In genomic region chr7:121120143-121120818, GRCm38 (mm10) we compare ENCODE assay signal across 9 mouse cellular contexts. TPM values are rescaled to one million over a fixed set of nuclear protein-coding genes. Genes with fewer than 3 reads are reported as not detected.
DNase-seq lines count a peak whose midpoint lies in the region; ATAC-seq and TF ChIP-seq lines count a peak whose summit lies in the region.
"Had no signal": no experiment of that assay in that cellular context is flagged by ENCODE, and none has a peak within 500 bp of the region (broad histone marks: within the 10 kb centered on the region; RNA-seq: fewer than 3 reads in every experiment).

No protein-coding gene starts in this region.

- H3K9me3 ChIP-seq in forebrain, embryonic 15.5 days: no peaks in the 10 kb centered on the region
- H3K9me3 ChIP-seq in lung, embryonic 14.5 days (ENCODE audit: low read depth, low read length): no peaks in the 10 kb centered on the region
- H3K9me3 ChIP-seq: liver, embryonic 15.5 days had no signal

- no peak overlapping the region for H3K9ac ChIP-seq in forebrain, embryonic 15.5 days (replicated peaks)
- H3K9ac ChIP-seq in lung, embryonic 14.5 days: no peak overlapping the region
- H3K9ac ChIP-seq: liver, embryonic 15.5 days had no signal

- TF ChIP-seq CTCF in lung, embryonic 14.5 days (IDR thresholded peaks at IDR 0.05; ENCODE audit: low read depth): peak; percentile 90

- peak; percentile 69 for DNase-seq in ES-CJ7 (ENCODE audit: low read depth, low spot score)
- DNase-seq in cerebellum, adult 11 months: peak; percentile 65
- peak; percentile 86 to 92 for DNase-seq in heart, postnatal 36 days
- peak; percentile 70 to 93 for DNase-seq in layer of hippocampus, adult 18-20 months (ENCODE audit: low spot score in 2 of 2)
- peak; percentile 96 for DNase-seq in lung, embryonic 14.5 days
- peak; percentile 37 for DNase-seq in testis, postnatal 14 days (ENCODE audit: low spot score)

- no peak overlapping the region for H3K4me2 ChIP-seq in forebrain, embryonic 15.5 days (replicated peaks)
- H3K4me2 ChIP-seq in lung, embryonic 14.5 days: no peak overlapping the region
- H3K4me2 ChIP-seq: liver, embryonic 15.5 days had no signal

- no peaks in the 10 kb centered on the region for H3K4me1 ChIP-seq in forebrain, embryonic 15.5 days
- no peaks in the 10 kb centered on the region for H3K4me1 ChIP-seq in lung, embryonic 14.5 days (ENCODE audit: insufficient read depth)
- H3K4me1 ChIP-seq: liver, embryonic 15.5 days had no signal

- 13% methylated on average over 10 of the region's 10 CpGs for WGBS in forebrain, embryonic 15.5 days
- WGBS in lung, embryonic 14.5 days: 10% methylated on average over 10 of the region's 10 CpGs

- H3K27ac ChIP-seq in forebrain, embryonic 15.5 days (replicated peaks): no peak overlapping the region
- H3K27ac ChIP-seq in lung, embryonic 14.5 days (ENCODE audit: low read depth): no peak overlapping the region
- H3K27ac ChIP-seq: liver, embryonic 15.5 days had no signal

- ATAC-seq in forebrain, embryonic 15.5 days (replicated peaks): peak; percentile 81
- ATAC-seq in lung, embryonic 14.5 days (ENCODE audit: insufficient read depth): peak; percentile 87
- ATAC-seq in neutrophil, adult 5-6 weeks (ENCODE audit: extremely low read depth, insufficient number of reproducible peaks, low FRiP score, poor library complexity, severe bottlenecking): peak; percentile 55; the same call in 1 of the 2 replicates

- intact Hi-C loops in heart, postnatal 36 days (cut with DNase I): loop anchor here (1.0 to 5.0 kb wide), 3 partner anchors 43 to 186 kb away; no protein-coding TSS in a partner anchor

- H3K27me3 ChIP-seq in forebrain, embryonic 15.5 days: no peaks in the 10 kb centered on the region
- H3K27me3 ChIP-seq in lung, embryonic 14.5 days (ENCODE audit: insufficient read depth, low read length): no peaks in the 10 kb centered on the region
- H3K27me3 ChIP-seq: liver, embryonic 15.5 days had no signal

- H3K4me3 ChIP-seq in forebrain, embryonic 15.5 days: no peak overlapping the region
- no peak overlapping the region for H3K4me3 ChIP-seq in lung, embryonic 14.5 days (ENCODE audit: low read depth, low read length)
- H3K4me3 ChIP-seq: liver, embryonic 15.5 days had no signal

- H3K36me3 ChIP-seq in forebrain, embryonic 15.5 days: no peaks in the 10 kb centered on the region
- no peaks in the 10 kb centered on the region for H3K36me3 ChIP-seq in lung, embryonic 14.5 days (ENCODE audit: insufficient read depth)
- H3K36me3 ChIP-seq: liver, embryonic 15.5 days had no signal

RNA-seq across cellular contexts. Expression of gene Otoa, which starts 38.8 kb away (rescaled TPM):
- polyA plus RNA-seq in forebrain, embryonic 15.5 days (2015; fragmentation: Nextera tagmentation; extraction: Ambion mirVana): 0.06 TPM in 1 of 2 replicates, not detected in the other
- total RNA-seq in heart, postnatal 36 days (2021): not detected
- total RNA-seq in layer of hippocampus, adult 18-20 months (2021): under 1 TPM; 0.12 to 0.53 TPM
- polyA plus RNA-seq in lung, embryonic 14.5 days (2014; fragmentation: Nextera tagmentation; extraction: Ambion mirVana): 0.14 TPM in 2 replicates
- 0.12 and 2.5 TPM in 2 replicates for total RNA-seq in neutrophil, adult 5-6 weeks (2017)

RNA-seq across cellular contexts. Expression of gene Igsf6, which starts 45.9 kb away (rescaled TPM):
- polyA plus RNA-seq in forebrain, embryonic 15.5 days (2015; fragmentation: Nextera tagmentation; extraction: Ambion mirVana): 0.79 and 1.1 TPM in 2 replicates
- total RNA-seq in heart, postnatal 36 days (2021): 1 to 10 TPM; 1.5 to 2.9 TPM
- under 1 TPM in 1 of 2 experiments, not detected in 1; 0.30 TPM for total RNA-seq in layer of hippocampus, adult 18-20 months (2021)
- 1.8 and 2.6 TPM in 2 replicates for polyA plus RNA-seq in lung, embryonic 14.5 days (2014; fragmentation: Nextera tagmentation; extraction: Ambion mirVana)
- 339 and 346 TPM in 2 replicates for total RNA-seq in neutrophil, adult 5-6 weeks (2017)

Comparison
In these comparisons a context has a peak if more than half of its experiments do, and no peak if none do; other contexts are left out.
1. DNase-seq: peak in every context shown above with its lines; median percentile 96 in lung, embryonic 14.5 days; 89 in heart, postnatal 36 days; 82 in layer of hippocampus, adult 18-20 months; 69 in ES-CJ7; 65 in cerebellum, adult 11 months; 37 in testis, postnatal 14 days.
2. RNA of gene Igsf6, which starts 45.9 kb away (total RNA-seq): 339 to 346 TPM in neutrophil, adult 5-6 weeks; 1.5 to 2.9 TPM in heart, postnatal 36 days and 0.30 TPM in layer of hippocampus, adult 18-20 months; every median in the first group is over 10 times any median in the second.
3. Peak in every context shown above with its lines, with median percentiles within 50 percentile points of each other: ATAC-seq.